Mouse (Mus musculus) cerebellum, adult 2 months (tissue): Measurements from ENCODE around the gene Fyn. TPM values are rescaled to one million over a fixed set of nuclear protein-coding genes. Genes with fewer than 3 reads are reported as not detected.
A peak's percentile ranks its signal among the peaks of the same experiment; 100 is the strongest.

Experiments
- DNase-seq, 2 experiments: peaks; one replicate each; pipeline ENCODE4 v3.0.0; 2021
- H3K27ac ChIP-seq: fragments of 200-500 bp; 2 replicates; pipeline ENCODE4 v1.5.1; 2012; ENCODE audit warnings: low read length, control low read depth, inconsistent platforms; ENCODE audit not compliant: insufficient read depth
- H3K27me3 ChIP-seq: fragments of 200-500 bp; 2 replicates; pipeline ENCODE4 v1.6.1; 2012; ENCODE audit warnings: inconsistent platforms, mild to moderate bottlenecking, low read length, moderate library complexity; ENCODE audit not compliant: control insufficient read depth, insufficient read depth
- H3K4me1 ChIP-seq: fragments of 200-500 bp; 2 replicates; pipeline ENCODE4 v1.6.1; 2011; ENCODE audit warnings: low read length; ENCODE audit not compliant: control insufficient read depth, insufficient read depth
- H3K4me3 ChIP-seq: fragments of 200-500 bp; replicated peaks from 2 replicates; pipeline ENCODE3; 2011; ENCODE audit warnings: mild to moderate bottlenecking, low read depth, low read length, control low read depth; ENCODE audit not compliant: insufficient read depth
- CTCF ChIP-seq: fragments of 200-500 bp; IDR thresholded peaks from 2 replicates; pipeline ENCODE4 v1.5.1; 2011; ENCODE audit warnings: low read depth, mild to moderate bottlenecking, control low read depth, low read length, moderate library complexity, borderline replicate concordance; ENCODE audit not compliant: insufficient read depth
- POLR2A ChIP-seq: fragments of 200-500 bp; IDR thresholded peaks from 2 replicates; pipeline ENCODE4 v1.6.1; 2011; ENCODE audit warnings: low read length, control low read depth, borderline replicate concordance; ENCODE audit not compliant: insufficient read depth
- WGBS: fragments of 180-500 bp; shearing (Covaris S2); methylation state at CpG from one replicate; pipeline ENCODE4 v1.1.7; 2018; 5-methylcytosine and 5-hydroxymethylcytosine counted together
- polyA plus RNA-seq: library from polyadenylated mRNA; depleted of rRNA; stranded (reverse); fragments of >200 nt; gene quantifications from 2 replicates; pipeline ENCODE4 v1.2.3, GENCODE M21; 2012

Gene Fyn
- polyA plus RNA-seq, 1 experiment, result 104 TPM

DNA sequence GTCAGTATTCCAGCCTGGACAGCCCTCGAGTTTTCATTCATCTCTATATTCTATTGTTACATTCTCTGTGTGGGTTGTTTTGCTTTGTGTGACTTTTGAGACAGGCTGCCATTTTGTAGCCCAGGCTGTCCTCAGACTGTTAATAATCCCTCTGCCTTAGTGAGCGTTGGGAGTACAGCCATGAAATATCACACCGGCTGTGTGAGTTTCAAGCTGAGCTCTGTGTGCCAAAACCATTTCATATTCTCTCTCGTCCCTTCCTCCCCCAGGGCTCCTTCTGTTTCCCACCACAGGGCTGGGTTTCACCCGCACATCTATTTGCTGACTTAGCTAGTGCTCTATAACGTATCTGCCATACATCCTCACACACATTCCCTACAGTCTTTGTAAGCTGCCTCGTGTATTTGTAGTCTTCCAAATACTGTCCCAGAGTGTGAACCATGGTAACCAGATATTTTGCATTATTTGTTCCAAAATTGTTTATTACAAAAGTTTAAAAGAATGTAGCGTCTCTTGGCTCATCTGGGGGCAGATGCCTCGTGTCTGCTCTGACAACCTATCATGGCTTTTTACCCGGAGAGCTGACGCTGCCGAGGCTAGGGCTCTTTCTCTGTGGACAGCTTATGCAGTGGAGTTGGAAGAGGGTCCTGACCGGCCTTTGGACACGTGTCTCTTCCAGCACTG lies 144.1 kb downstream of the Fyn start:
- DNase-seq, result peak in 1 of 2 experiments; percentile 42
- no peak overlapping the region for H3K4me3 ChIP-seq
- no peaks in the 10 kb centered on the region for H3K27me3 ChIP-seq
- WGBS, result 49% methylated on average over 14 of the region's 14 CpGs
- TF ChIP-seq CTCF, result no peak
- no peak for TF ChIP-seq POLR2A
- peaks cover 45% of the 10 kb centered on the region for H3K4me1 ChIP-seq
- no peak overlapping the region for H3K27ac ChIP-seq

DNA sequence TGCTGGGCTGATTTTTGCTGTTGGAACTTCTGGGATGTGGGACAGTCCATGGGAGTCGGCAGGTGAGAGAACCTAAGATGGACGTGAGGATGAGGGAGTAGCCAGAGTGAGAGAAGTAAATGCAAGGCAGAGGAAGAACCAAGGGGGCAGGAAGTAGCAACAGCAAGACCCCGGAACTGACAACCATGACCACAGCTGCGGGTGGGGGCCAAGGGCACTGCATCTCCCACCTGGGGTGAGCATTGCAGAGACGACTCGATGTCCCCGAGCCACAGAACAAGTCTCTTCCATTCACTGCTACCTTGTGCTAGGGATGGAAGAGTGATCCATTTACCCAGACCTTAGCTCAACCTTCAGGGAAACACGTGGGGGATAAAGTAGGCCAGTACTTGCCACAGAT lies 146.3 kb downstream of the Fyn start:
- no peak for DNase-seq
- no peak overlapping the region for H3K27ac ChIP-seq
- no peaks in the 10 kb centered on the region for H3K27me3 ChIP-seq
- 90% methylated on average over 8 of the region's 8 CpGs for WGBS
- H3K4me1 ChIP-seq, result peaks cover 47% of the 10 kb centered on the region
- TF ChIP-seq POLR2A (no peak), CTCF (no peak)
- no peak overlapping the region for H3K4me3 ChIP-seq

DNA sequence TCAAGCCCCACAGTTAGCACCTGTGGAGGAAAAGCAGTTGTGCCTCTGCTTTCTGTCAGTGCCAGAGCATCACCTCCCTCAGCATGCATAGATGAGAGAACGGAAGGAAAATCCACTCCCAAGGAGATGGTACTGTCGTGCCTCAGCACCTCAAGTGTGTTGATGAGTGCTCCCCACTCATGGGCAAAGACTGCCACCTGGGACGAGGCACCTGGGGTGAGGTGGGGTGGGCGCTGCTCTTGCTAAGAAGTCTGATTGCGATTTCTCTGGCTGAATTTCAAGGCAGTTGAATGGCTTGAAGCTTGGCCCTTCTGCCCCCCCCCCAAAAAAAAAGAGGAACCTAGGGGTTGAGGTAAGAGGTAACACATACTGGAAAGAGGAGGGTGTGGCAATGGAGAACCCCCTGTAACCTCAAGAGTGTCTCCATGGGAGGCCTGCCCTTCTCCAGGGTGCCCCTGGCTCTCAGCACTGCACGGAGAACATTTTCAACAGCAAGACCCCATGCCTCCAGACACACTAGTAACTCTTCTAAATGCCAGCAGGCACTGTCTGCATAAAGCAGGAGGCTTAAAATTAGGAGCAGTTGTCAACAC lies 148.0 kb downstream of the Fyn start:
- no peak for DNase-seq
- TF ChIP-seq POLR2A (no peak), CTCF (no peak)
- H3K27ac ChIP-seq, result no peak overlapping the region
- H3K4me3 ChIP-seq, result no peak overlapping the region
- H3K4me1 ChIP-seq, result peaks cover 43% of the 10 kb centered on the region
- WGBS, result 87% methylated on average over 6 of the region's 6 CpGs
- H3K27me3 ChIP-seq, result no peaks in the 10 kb centered on the region

DNA sequence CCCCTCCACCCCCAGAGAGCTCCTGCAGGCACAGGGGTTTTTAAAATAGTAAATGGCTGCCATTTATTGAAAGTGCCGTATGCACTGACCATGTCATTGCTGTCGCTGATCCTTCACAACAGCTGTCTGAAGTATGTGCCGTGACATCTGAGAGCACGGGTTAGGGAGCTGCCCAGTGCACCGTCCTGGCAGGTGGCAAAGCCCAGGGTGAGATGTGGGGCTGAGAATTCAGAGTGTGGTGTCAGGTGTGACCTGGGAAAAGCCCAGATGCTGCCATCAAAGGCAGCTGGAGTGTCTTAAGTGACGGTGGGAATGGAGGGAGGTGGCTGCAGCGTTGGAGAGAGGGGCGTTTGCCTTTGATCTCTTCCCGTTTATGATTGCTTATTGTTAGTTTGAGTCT lies 148.7 kb downstream of the Fyn start:
- no peak overlapping the region for H3K27ac ChIP-seq
- peaks cover 37% of the 10 kb centered on the region for H3K4me1 ChIP-seq

DNA sequence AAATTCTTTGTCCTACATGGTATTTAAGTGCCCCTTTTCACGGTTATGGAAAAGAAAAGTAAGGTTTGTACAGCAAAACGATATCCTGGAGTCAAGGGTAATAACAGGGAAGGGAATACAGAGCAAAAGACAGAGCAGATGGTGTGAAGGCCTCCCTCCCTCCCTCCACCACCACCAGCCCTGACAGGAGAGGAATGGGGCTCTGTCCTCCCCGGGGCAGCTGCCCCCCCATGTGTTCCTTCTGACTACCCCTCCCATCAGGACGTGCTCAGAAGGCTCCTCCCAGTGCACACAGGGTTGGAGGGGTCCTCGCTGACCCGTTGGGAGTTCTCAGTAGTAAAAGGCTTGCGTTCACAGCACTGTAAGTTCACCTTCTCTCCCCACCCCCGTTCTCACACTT lies 149.6 kb downstream of the Fyn start:
- H3K4me1 ChIP-seq, result peaks cover 30% of the 10 kb centered on the region
- 39% methylated on average over 8 of the region's 8 CpGs for WGBS
- peak; percentile 43 to 55 for DNase-seq
- no peak overlapping the region for H3K27ac ChIP-seq
- TF ChIP-seq CTCF (no peak), POLR2A (no peak)
- no peaks in the 10 kb centered on the region for H3K27me3 ChIP-seq
- no peak overlapping the region for H3K4me3 ChIP-seq

More for the DNA sequence above, 148.7 kb downstream of the Fyn start:
- no peak for DNase-seq
- 73% methylated on average over 9 of the region's 9 CpGs for WGBS
- TF ChIP-seq CTCF, result no peak
- no peak for TF ChIP-seq POLR2A
- Histone ChIP-seq H3K27me3 (no peaks in the 10 kb centered on the region), H3K4me3 (no peak overlapping the region)

DNA sequence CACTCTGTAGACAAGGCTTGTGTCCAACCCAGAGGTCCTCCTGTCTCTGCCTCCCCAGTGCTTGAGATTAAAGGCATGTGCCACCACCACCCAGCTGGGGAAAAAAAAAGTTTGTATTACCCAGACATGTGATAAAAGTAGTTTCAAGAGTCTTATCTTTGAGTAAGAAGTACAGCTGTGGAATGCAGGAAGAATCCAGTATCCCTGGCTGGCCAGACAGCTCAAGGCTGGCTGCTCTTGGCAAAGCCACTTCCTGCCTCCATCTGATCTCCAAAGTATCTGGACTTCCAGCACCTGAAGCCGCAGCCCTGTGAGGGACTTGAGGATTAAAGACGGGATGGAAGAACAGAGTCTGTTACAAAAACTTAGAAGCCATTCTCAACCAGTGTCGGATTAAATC lies 150.2 kb downstream of the Fyn start:
- Histone ChIP-seq H3K27me3 (no peaks in the 10 kb centered on the region), H3K4me3 (no peak overlapping the region), H3K27ac (no peak overlapping the region), H3K4me1 (peaks cover 27% of the 10 kb centered on the region)
- WGBS, result 56% methylated on average over 3 of the region's 3 CpGs
- no peak for DNase-seq
- TF ChIP-seq CTCF, result no peak
- TF ChIP-seq POLR2A, result no peak

DNA sequence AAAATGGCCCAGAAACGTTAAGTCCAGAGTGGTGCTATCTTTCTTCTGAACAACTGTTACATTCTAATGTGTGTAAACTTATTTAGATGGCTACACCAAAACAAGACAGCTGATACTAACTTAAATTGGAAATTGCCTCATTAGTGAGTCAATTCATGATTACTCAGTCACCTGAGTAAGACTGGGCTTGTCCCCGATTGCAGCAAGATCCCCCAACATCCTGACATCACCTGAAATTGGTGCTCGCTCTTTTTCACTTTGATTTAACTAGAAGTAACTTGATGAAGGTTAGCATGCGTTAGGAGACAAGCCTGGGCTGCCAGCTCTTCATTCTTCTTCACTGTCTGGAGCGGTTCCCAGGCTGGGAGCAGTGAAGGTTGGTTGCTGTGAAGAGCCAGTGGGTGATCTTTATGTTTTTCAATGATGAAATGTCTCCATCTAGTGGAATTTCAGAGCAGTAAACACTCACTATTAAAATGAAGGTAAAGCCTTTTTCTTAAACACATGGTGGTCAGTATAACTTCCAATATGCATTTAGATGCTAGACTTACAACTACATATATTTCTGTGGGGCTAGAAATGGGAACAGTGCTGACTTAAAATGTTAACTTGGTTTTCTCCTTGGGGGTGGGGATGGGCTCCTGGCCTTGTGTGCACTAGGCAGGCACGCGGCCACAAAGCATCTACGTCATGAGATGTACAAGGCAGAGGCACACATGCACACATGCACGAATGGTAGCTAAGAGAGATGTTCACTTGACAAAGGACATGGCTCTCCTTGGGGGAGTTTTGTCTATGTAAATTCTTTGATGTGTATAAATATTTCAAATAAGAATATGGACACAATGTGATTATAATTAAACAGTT lies 151.7 kb downstream of the Fyn start:
- no peak for TF ChIP-seq POLR2A
- peak; percentile 72 for TF ChIP-seq CTCF
- Histone ChIP-seq H3K4me3 (no peak overlapping the region), H3K27ac (no peak overlapping the region), H3K27me3 (no peaks in the 10 kb centered on the region), H3K4me1 (peaks cover 21% of the 10 kb centered on the region)
- peak; percentile 78 to 87 for DNase-seq
- WGBS, result 35% methylated on average over 9 of the region's 9 CpGs
